Mouse (Mus musculus): ENCODE results near the gene Capg.

Capg gene

GRCm38 (mm10) chr6:72544283-72544987 is at the start of gene Capg:
Gene Capg (plus strand): TSS chr6:72544391.
- in situ Hi-C loops (cut with MboI) = no loop called here

- in situ Hi-C loops (cut with MboI) = no loop called here
These were observed 45.2 kb upstream of the Capg start for GRCm38 (mm10) chr6:72498950-72499349.

- in situ Hi-C loops (cut with MboI) = no loop called here
These were observed 40.9 kb upstream of the Capg start for GRCm38 (mm10) chr6:72503309-72503708.

DNA sequence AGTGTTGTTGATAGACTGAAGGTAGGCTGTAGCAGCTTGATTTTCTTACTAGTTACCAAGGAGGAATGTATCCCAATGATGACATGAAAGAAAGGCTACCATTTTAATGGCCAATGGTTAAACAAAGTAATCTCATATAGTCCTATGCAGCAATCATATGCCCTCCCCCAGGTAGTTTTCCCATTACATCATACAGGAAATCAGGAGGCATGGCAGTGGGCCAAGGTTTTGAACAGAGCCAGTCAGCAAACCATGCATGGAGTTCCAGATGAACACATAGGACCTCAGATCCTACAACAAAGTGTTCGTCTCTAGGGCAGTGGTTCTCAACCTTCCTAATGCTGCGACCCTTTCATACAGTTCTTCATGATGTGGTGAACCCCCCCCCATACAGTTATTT is 40.3 kb upstream of the Capg start:
- in situ Hi-C loops (cut with MboI) = no loop called here

DNA sequence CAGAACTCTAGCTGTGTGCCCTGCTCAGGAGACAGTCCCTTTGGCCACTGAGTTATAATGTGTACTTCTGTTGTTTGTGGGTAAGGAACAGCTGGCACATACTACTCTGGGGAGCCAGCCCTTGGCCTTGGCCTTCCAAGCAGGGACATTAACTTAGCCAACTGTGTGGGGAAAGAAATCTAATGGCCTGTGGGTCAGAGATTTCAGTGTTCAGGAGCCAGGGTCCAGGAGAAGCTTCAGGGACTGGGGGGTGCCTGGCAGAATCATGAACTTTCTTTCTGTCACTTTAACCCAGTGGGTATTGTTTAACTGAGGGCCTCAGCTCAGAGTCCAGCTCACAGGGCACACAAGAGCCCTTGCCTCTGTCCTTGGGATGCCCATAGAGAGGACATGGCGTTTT is 38.1 kb upstream of the Capg start:
- in situ Hi-C loops (cut with MboI) = no loop called here

GRCm38 (mm10) chr6:72508596-72508995 is 35.6 kb upstream of the Capg start:
- in situ Hi-C loops (cut with MboI) = no loop called here

GRCm38 (mm10) chr6:72509872-72510435 is 34.2 kb upstream of the Capg start:
- in situ Hi-C loops (cut with MboI) = no loop called here

- in situ Hi-C loops (cut with MboI) = no loop called here
These were observed 33.3 kb upstream of the Capg start for GRCm38 (mm10) chr6:72510686-72511421.

DNA sequence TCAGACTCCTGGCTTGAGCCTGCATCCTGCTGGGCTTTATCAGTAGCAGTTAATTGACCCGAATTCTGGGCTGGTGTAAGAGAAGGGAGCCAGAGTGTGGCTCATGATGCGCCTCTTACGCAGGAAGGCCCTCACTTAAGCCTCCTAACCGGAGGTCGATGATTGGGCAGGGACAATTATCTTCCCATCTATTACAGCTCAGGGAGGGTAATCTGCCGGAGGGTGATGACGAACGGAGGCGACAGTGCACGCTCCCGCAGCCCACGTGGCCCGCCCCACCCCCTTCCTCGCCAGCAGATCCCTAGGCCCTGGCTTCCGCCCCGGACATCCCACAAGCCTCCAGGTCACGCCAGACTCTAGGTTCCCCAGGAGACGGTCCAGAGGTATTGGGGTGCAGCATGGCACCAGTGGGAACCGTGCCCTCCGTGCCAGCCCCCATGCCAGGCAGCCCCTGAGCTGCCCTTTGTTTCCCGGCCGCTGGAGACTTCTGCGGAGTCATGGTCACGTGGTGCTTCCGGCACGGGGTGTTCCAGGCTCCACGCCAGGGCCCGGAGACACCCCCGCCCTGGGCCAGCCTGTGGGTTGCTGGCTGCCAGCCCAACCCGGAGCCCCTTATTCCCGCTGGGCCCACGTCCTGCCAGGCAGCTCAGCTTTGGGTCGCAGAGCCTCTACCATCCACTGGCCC is 31.7 kb upstream of the Capg start:
- in situ Hi-C loops (cut with MboI) = no loop called here

DNA sequence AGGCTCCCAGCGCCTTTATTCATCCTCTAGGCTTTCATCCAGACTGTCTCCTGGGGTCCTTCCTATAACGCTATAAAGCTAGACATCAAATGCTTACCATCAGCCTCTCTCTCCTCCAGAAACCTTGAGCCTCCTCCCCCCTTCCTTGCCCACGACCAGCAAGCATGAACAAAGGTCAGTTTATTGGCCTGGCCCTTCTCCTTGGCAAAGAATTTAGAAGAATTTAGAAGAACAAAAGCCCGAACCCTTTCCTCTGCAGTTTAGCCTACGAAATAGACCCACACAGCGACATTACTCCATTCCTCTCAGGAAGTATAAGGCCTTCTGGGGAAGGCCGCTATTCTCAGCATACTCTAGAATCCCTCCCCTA is 31.1 kb upstream of the Capg start:
- in situ Hi-C loops (cut with MboI) = no loop called here

GRCm38 (mm10) chr6:72515644-72516043 is 28.5 kb upstream of the Capg start:
- in situ Hi-C loops (cut with MboI) = no loop called here

- in situ Hi-C loops (cut with MboI) = no loop called here
These were observed 25.3 kb upstream of the Capg start for GRCm38 (mm10) chr6:72518842-72519241.

DNA sequence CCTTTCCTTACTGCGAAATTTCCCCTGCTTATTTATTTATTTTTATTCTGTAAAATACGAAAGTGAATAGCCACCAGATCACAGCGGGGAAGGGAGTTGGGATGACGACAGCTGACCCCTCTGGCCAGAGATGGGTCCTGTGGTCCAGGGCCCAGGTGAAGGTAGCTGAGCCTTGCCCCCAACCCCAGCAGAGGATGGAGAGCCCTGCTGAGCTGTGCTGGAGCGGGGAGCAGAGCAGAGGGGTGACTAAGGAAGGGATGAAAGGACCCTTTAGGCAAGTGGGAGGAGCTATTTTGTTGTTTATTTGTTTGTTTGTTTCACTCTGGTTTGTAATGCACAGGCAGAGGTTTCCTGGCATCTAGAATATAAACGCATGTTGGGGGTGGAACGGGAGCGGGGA is 24.9 kb upstream of the Capg start:
- in situ Hi-C loops (cut with MboI) = no loop called here

GRCm38 (mm10) chr6:72519892-72520663 is 24.1 kb upstream of the Capg start:
- in situ Hi-C loops (cut with MboI) = no loop called here

DNA sequence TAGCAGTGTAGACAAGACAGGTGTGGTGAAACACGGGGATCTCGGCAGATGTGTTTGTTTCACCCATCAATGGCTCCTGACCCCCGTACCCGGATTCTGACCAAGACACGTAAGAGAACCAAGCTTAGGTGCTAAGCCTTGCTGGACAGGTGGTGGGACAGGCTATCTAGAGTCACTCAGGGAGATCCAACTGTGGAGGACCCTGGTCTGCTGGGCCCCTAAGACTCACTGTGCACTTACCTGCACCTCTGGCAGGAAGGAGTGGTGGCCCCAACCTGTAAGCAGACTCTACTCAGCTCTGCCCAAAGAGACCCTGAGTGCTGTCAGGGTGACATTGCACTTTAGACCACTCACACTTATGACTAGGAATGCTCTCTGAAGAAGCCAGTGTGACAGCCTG is 23.3 kb upstream of the Capg start:
- in situ Hi-C loops (cut with MboI) = no loop called here

DNA sequence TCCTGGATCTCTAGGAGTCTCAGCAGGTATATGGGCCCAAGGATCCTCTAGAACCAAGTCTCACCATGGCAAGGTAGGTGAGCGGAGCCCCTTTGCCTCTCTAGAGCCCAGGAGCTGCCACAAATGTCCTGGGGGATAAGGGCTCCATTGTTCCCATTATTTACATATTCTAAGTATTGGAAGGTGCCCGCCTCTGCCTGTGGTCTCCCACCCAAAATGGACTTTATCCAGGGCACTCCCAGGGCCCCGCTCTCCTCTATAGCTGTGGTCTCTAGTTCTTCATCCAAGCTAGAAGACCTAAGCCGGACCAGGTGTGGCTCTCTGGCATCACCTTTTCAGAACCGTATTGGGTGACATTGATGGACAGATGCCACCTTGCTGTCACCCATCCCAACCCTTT is 22.6 kb upstream of the Capg start, which contains the start of gene Sh2d6:
Sh2d6 (minus strand) TSS at position 101 of the 400 bp plus-strand sequence.
- in situ Hi-C loops (cut with MboI) = no loop called here

DNA sequence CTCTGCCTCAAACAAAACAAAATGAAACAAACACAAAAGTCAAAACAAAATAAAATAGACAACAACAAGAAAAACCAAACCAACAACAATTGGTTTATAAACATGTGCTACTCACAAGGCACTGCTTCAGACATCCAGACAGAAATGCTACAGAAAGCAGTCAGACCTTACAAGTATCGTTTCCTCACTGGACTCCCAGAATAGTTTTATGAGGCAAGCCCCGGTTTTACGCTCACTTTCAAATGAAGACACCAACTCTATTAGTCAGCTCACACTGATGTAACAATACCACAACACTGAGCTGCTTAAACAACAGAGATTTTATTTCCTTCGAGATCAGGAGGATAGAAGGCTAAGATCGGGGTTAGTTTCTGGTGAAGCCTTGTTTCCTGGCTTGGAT is 21.9 kb upstream of the Capg start:
- in situ Hi-C loops (cut with MboI) = no loop called here

DNA sequence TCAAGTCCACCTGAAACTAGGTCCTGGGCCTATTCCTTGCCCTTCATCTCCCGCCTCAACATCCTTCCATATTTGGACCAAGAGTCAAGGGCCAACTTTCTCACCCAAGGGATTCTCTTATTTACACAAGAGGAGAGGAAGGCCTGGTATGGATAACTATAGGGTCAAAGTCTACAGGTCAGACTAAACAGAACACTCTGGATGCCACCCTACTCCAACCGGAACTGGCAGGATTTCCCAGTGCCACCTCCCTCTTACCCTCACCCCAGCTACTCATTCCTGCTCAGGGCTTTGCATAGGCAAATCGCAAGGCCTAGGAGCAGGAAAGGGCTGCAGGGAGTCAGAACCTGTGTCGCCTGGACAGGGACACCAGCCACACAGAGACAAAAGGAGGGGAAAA is 21.0 kb upstream of the Capg start:
- in situ Hi-C loops (cut with MboI) = no loop called here

- in situ Hi-C loops (cut with MboI) = no loop called here
These were observed 20.0 kb upstream of the Capg start for GRCm38 (mm10) chr6:72524160-72524559.

DNA sequence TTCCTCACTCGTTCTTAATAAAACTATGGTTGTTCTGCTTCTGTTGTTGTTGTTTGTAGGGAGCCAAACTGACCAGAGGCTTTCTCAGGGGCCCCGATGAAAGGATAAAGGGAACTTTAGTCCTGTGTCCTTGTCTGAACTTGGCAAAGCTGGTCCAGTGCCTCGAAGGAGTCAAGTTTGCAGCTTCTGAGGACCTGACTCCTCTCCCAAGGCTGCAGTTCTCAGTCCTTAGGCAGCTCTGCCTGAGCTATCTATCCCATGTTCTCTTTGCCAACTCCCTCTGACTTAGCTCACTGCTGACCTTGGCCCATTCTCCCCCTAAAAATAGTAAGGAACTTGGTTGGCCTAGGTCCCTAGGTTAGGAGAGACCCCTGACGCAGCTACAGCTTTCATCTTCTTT is 17.1 kb upstream of the Capg start:
- in situ Hi-C loops (cut with MboI) = no loop called here

GRCm38 (mm10) chr6:72528410-72529151 is 15.6 kb upstream of the Capg start:
- in situ Hi-C loops (cut with MboI) = no loop called here
